Mouse (Mus musculus) heart, embryonic 11.5 days (tissue): ENCODE measurements around the gene Gm45521. TPM values are rescaled to one million over a fixed set of nuclear protein-coding genes. Genes with fewer than 3 reads are reported as not detected.

Experiments
- ATAC-seq: fragments of 200-750 bp; cut with Nextera tagmentation; replicated peaks from 2 replicates; pipeline ENCODE4 v1.8.0; 2017; ENCODE audit warnings: moderate library complexity; ENCODE audit not compliant: insufficient number of reproducible peaks, low FRiP score, low TSS enrichment
- H3K27ac ChIP-seq: fragments of 300-500 bp; sonication (generic); 2 replicates; pipeline ENCODE4 v1.5.1; 2014; ENCODE audit warnings: mild to moderate bottlenecking, low read depth, low read length
- H3K27me3 ChIP-seq: fragments of 300-500 bp; sonication (generic); 2 replicates; pipeline ENCODE4 v1.6.1; 2014; ENCODE audit warnings: mild to moderate bottlenecking, low read length, mixed read lengths; ENCODE audit not compliant: control insufficient read depth, insufficient read depth
- H3K36me3 ChIP-seq: fragments of 300-500 bp; sonication (generic); 2 replicates; pipeline ENCODE4 v1.6.1; 2014; ENCODE audit warnings: mild to moderate bottlenecking, low read length, moderate library complexity, mixed read lengths; ENCODE audit not compliant: control insufficient read depth, insufficient read depth
- H3K4me1 ChIP-seq: fragments of 300-500 bp; sonication (generic); 2 replicates; pipeline ENCODE4 v1.6.1; 2014; ENCODE audit warnings: low read length; ENCODE audit not compliant: control insufficient read depth, insufficient read depth
- H3K4me2 ChIP-seq: fragments of 300-500 bp; sonication (generic); 2 replicates; pipeline ENCODE4 v1.6.1; 2014; ENCODE audit warnings: mild to moderate bottlenecking, moderate library complexity
- H3K4me3 ChIP-seq: fragments of 300-500 bp; sonication (generic); 2 replicates; pipeline ENCODE4 v1.5.1; 2014; ENCODE audit warnings: low read depth, low read length
- H3K9ac ChIP-seq: fragments of 300-500 bp; sonication (generic); 2 replicates; pipeline ENCODE4 v1.6.1; 2014; ENCODE audit warnings: mild to moderate bottlenecking, low read depth, low read length, moderate library complexity
- H3K9me3 ChIP-seq: fragments of 300-500 bp; sonication (generic); replicated peaks from 2 replicates; pipeline ENCODE4 v1.6.1; 2016; ENCODE audit warnings: low read length; ENCODE audit not compliant: control insufficient read depth
- WGBS: fragments of 180-500 bp; shearing (Covaris S2); extraction: QIAGEN DNeasy Blood & Tissue Kit; methylation state at CpG from one replicate; pipeline ENCODE4 v1.1.7; 2014; ENCODE audit not compliant: insufficient replicate concordance; 5-methylcytosine and 5-hydroxymethylcytosine counted together
- polyA plus RNA-seq: library from polyadenylated mRNA; unstranded; fragments of >200 nt; fragmentation: Nextera tagmentation; extraction: Ambion mirVana; gene quantifications from 2 replicates; pipeline ENCODE4 v1.2.1, GENCODE M21; 2014

The Gm45521 gene
- polyA plus RNA-seq, 1 experiment from 2014 or later: 0.33 TPM

DNA sequence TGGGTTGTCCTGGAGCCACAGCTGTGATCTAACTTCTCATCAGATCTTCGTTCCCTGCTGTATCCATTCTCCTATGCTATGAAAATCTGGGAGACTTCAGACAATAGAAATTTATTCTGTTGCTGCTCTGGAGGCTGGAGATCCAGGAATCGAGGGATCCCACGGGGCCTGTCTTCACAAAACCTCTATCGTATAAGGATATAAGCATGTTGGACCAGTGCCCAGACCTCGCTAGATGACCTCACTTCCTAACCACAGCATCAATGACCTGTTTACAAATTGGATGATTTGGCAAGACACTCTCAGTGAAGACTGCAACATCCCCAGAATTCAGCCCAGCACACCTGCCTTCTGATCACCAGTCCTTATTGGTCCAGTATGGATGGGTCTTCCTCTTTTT, 4.6 kb downstream of the Gm45521 start:
- Histone ChIP-seq H3K36me3 (no peaks in the 10 kb centered on the region), H3K9me3 (no peaks in the 10 kb centered on the region), H3K9ac (0 out of 2 replicates have a peak overlapping the region, but pooled peaks have one; percentile 28), H3K4me1 (peaks cover 9% of the 10 kb centered on the region), H3K4me2 (no peak overlapping the region), H3K27ac (no peak overlapping the region), H3K4me3 (no peak overlapping the region), H3K27me3 (no peaks in the 10 kb centered on the region)
- no peak for ATAC-seq
- WGBS: 58% methylated on average over 5 of the region's 5 CpGs

DNA sequence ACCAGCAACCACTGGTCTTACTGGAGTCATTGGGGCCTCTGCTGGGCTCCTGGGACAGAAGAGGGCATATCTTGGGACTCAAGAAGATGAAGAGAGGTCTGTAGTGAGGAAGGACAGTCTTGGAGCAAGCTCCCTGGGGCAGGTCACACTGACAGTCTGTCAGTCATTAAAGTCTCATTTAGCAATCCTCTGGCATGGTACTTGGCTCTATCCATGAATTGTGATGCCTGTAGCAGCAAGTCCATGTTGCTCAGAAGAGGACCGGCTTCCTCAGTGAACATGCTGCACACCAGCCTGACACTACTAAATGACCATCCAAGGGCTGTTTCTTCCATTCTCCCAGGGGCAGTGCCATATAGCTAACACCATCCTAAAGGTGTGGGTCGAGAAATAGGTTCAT, 5.5 kb downstream of the Gm45521 start:
- H3K36me3 ChIP-seq: no peaks in the 10 kb centered on the region
- H3K4me3 ChIP-seq: no peak overlapping the region
- no peak overlapping the region for H3K27ac ChIP-seq
- no peaks in the 10 kb centered on the region for H3K9me3 ChIP-seq
- peaks cover 3% of the 10 kb centered on the region for H3K4me1 ChIP-seq
- no peak overlapping the region for H3K9ac ChIP-seq
- no peak overlapping the region for H3K4me2 ChIP-seq
- no peak for ATAC-seq
- WGBS: 83% methylated on average over 2 of the region's 2 CpGs
- H3K27me3 ChIP-seq: no peaks in the 10 kb centered on the region

DNA sequence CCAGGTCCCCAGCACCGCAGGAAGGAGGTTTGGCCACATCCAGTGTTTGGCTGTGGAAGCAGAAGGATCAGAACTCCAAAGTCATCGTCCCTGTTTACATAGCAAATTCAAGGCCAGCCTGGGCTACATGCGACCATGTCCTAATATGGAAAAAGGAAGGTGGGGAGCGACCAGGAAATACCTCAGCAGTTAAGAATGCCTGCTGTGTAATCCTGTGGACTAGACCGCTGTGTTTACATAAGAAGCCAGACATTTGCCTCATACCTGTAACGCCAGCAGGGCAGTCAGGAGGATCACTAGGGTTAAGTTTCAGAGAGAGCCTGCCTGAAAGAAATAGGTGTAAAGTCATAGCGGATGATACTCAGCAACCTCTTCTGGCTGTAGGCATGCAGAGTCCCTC, 6.1 kb downstream of the Gm45521 start:
- Histone ChIP-seq H3K9me3 (no peaks in the 10 kb centered on the region), H3K27me3 (no peaks in the 10 kb centered on the region), H3K4me3 (no peak overlapping the region), H3K4me1 (peaks cover 3% of the 10 kb centered on the region), H3K36me3 (no peaks in the 10 kb centered on the region), H3K27ac (no peak overlapping the region), H3K4me2 (no peak overlapping the region), H3K9ac (no peak overlapping the region)
- ATAC-seq: no peak
- 53% methylated on average over 7 of the region's 7 CpGs for WGBS

DNA sequence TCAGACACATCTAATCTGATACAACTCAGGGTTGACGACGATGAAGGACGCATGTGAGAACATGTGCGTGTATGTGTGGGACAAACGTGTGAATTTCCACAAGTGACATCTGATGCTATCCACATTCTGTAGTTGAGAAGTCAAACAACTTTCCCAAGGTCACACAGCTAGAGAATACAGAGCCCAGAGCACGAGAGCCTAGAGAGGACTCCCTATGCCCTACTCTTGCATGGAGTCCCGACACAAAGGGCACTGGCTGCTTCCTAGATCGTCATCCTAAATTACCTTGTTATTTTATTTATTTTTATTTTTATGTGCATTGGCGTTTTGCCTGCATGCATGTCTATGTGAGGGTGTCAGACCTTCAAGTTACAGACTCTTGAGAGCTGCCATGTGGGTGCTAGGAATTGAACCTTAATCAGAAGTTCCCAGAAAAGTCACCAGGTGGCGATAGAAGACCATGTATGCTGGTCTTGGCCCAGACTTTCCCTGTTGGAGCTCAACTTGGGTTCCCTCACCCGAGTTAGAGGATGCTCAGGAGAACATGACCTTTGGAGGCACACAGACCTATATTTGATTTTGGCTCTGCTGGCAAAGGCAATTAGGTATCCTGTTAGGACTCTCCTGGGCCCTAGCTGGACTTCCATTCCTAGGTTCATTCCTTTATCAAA, 7.3 kb downstream of the Gm45521 start:
- Histone ChIP-seq H3K4me1 (peaks cover 3% of the 10 kb centered on the region), H3K27me3 (no peaks in the 10 kb centered on the region), H3K4me3 (no peak overlapping the region), H3K9me3 (no peaks in the 10 kb centered on the region), H3K9ac (no peak overlapping the region), H3K4me2 (no peak overlapping the region), H3K27ac (no peak overlapping the region), H3K36me3 (no peaks in the 10 kb centered on the region)
- 53% methylated on average over 11 of the region's 11 CpGs for WGBS
- no peak for ATAC-seq

DNA sequence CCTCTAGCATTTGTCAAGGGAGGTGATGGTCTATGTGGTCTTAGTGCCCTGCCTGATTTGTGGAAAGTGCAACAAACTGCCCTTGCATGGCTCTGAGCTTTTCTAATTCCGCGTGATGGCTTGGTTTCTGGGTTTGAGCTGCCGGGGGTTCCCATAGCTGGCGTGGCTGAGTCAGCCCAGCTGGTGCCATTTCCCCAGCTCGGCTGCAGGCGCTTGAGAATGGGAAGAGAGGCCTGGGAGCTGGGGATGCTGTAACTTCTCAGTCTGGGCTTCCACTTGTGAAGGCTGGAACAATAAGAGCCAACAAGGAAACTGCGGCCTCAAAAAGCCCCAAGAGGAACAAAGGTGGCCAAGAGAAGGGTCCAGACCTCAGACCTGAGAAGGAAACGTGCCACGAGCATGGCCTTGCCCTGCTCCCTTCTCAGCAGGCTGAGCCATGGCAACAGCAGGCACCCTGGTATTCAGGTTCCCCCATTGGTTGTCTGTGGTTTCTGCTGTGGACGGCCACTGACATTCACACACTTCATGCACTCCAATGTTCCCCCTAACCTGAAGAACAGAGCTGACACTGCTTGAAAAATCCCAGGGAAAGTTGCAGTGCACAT, 14.9 kb downstream of the Gm45521 start:
- Histone ChIP-seq H3K27me3 (no peaks in the 10 kb centered on the region), H3K4me2 (no peak overlapping the region), H3K36me3 (no peaks in the 10 kb centered on the region), H3K4me3 (no peak overlapping the region), H3K4me1 (no peaks in the 10 kb centered on the region), H3K9me3 (no peaks in the 10 kb centered on the region), H3K27ac (no peak overlapping the region), H3K9ac (no peak overlapping the region)
- WGBS: 65% methylated on average over 10 of the region's 10 CpGs
- ATAC-seq: no peak

DNA sequence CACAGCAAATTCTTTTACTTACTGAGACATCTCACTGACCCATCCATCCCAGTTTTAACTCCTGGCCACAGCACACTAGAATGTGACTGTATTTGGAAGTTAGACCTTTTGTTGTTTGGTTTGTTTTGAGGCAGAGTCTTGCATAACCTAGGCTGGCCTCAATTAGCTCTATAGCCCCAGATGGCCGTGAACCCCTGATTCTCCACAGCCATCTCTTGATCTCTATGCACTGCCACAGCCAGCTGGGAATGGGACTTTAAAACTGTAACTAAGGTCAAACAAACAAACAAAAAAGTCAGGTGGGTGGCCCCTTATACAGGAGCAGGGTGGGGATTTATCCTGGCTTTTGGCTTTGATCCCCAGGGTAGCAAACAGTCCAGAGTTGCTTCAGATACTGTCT, 17.6 kb downstream of the Gm45521 start:
- ATAC-seq: no peak
- Histone ChIP-seq H3K27ac (no peak overlapping the region), H3K9ac (no peak overlapping the region), H3K36me3 (no peaks in the 10 kb centered on the region), H3K4me3 (no peak overlapping the region), H3K27me3 (no peaks in the 10 kb centered on the region), H3K4me1 (no peaks in the 10 kb centered on the region), H3K9me3 (no peaks in the 10 kb centered on the region), H3K4me2 (no peak overlapping the region)
- 88% methylated on average over 1 of the region's 1 CpGs for WGBS

DNA sequence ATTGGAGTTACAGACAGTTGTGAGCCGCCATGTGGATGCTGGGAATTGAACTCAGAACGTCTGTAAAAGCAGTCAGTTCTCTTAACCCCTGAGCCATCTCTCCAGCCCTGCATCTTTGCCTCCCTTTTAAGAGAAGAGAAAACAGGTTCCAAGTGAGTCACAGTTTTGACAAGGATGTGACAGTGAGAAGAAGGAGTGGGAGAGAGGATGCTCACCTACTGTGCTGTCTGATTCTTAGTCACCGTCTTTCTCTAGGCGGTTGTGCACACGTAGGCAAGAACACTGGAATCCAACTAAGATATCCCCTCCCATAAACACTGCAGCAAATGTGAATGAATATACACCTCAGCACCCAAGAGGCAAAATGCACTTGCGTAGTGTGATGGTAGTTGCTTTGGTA, 18.1 kb downstream of the Gm45521 start:
- no peak overlapping the region for H3K4me3 ChIP-seq
- ATAC-seq: no peak
- no peaks in the 10 kb centered on the region for H3K4me1 ChIP-seq
- H3K4me2 ChIP-seq: no peak overlapping the region
- WGBS: 85% methylated on average over 6 of the region's 6 CpGs
- no peak overlapping the region for H3K9ac ChIP-seq
- no peaks in the 10 kb centered on the region for H3K27me3 ChIP-seq
- no peak overlapping the region for H3K27ac ChIP-seq
- H3K36me3 ChIP-seq: no peaks in the 10 kb centered on the region
- no peaks in the 10 kb centered on the region for H3K9me3 ChIP-seq

DNA sequence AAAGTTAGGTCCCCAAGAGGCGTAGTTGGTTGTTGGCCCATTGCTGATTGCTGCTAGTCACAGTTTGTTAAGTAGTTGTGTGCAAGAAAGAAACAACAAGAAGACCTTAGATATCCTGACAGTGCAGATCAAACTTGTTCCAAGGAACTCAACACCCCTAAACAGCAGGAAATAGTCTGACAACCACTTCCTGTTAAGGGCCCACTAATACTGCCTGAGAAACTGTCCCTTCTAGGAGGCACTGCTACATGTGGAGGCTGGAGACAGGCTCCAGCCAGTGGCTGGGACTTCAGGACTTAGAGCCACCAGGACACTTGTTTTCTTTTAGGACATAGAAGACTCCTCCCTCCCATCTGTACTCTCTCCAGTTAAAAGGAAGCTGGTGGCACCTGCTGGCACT, 20.4 kb downstream of the Gm45521 start:
- Histone ChIP-seq H3K27me3 (no peaks in the 10 kb centered on the region), H3K4me1 (no peaks in the 10 kb centered on the region), H3K9ac (no peak overlapping the region), H3K4me2 (no peak overlapping the region), H3K9me3 (no peaks in the 10 kb centered on the region), H3K36me3 (no peaks in the 10 kb centered on the region), H3K4me3 (no peak overlapping the region), H3K27ac (no peak overlapping the region)
- 87% methylated on average over 1 of the region's 1 CpGs for WGBS
- no peak for ATAC-seq

DNA sequence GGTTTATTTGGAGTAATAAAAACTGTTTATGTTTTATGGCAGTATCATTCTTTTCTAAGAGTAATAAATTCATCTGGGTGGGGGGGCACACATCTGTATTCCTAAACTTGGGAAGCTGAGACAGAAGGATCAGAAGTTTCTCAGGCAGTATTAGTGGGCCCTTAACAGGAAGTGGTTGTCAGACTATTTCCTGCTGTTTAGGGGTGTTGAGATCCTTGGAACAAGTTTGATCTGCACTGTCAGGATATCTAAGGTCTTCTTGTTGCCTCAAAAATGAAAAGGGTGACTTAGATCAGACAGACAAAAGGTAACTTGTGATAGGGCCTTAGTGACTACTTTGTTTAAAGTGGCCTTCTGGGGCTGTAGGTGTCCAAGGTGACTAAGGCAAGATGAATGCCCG, 21.1 kb downstream of the Gm45521 start:
- no peaks in the 10 kb centered on the region for H3K27me3 ChIP-seq
- 73% methylated on average over 1 of the region's 1 CpGs for WGBS
- no peaks in the 10 kb centered on the region for H3K4me1 ChIP-seq
- H3K4me2 ChIP-seq: no peak overlapping the region
- ATAC-seq: no peak
- H3K4me3 ChIP-seq: no peak overlapping the region
- no peaks in the 10 kb centered on the region for H3K9me3 ChIP-seq
- H3K27ac ChIP-seq: no peak overlapping the region
- no peak overlapping the region for H3K9ac ChIP-seq
- H3K36me3 ChIP-seq: no peaks in the 10 kb centered on the region
